Mouse (Mus musculus) stomach, embryonic 16.5 days (tissue): Measurements from ENCODE around the gene Cfap97d1. TPM values are rescaled to one million over a fixed set of nuclear protein-coding genes. Genes with fewer than 3 reads are reported as not detected.

Experiments
- ATAC-seq: fragments of 200-750 bp; cut with Nextera tagmentation; 2 replicates; pipeline ENCODE4 v1.8.0; 2017; ENCODE audit warnings: moderate number of reproducible peaks, moderate TSS enrichment; ENCODE audit not compliant: insufficient read depth, low FRiP score
- H3K27ac ChIP-seq: fragments of 300-500 bp; sonication (generic); 2 replicates; pipeline ENCODE4 v1.5.1; 2014; ENCODE audit warnings: low read length
- H3K27me3 ChIP-seq: fragments of 300-500 bp; sonication (generic); 2 replicates; pipeline ENCODE4 v1.6.1; 2014; ENCODE audit warnings: low read length, control low read depth, mixed read lengths; ENCODE audit not compliant: control insufficient read depth, insufficient read depth
- H3K36me3 ChIP-seq: fragments of 300-500 bp; sonication (generic); 2 replicates; pipeline ENCODE4 v1.6.1; 2014; ENCODE audit warnings: low read length; ENCODE audit not compliant: control insufficient read depth, insufficient read depth
- H3K4me1 ChIP-seq: fragments of 300-500 bp; sonication (generic); 2 replicates; pipeline ENCODE4 v1.6.1; 2014; ENCODE audit warnings: low read length, control low read depth, mixed read lengths; ENCODE audit not compliant: control insufficient read depth, insufficient read depth
- H3K4me2 ChIP-seq: fragments of 300-500 bp; sonication (generic); 2 replicates; pipeline ENCODE4 v1.6.1; 2014; ENCODE audit warnings: low read depth, low read length, mixed read lengths
- H3K4me3 ChIP-seq: fragments of 300-500 bp; sonication (generic); replicated peaks from 2 replicates; pipeline ENCODE4 v1.5.1; 2014; ENCODE audit warnings: mild to moderate bottlenecking, low read length
- H3K9ac ChIP-seq: fragments of 300-500 bp; sonication (generic); 2 replicates; pipeline ENCODE4 v1.6.1; 2014; ENCODE audit warnings: low read length
- H3K9me3 ChIP-seq: fragments of 300-500 bp; sonication (generic); replicated peaks from 2 replicates; pipeline ENCODE4 v1.6.1; 2016; ENCODE audit warnings: low read length, control low read depth; ENCODE audit not compliant: control insufficient read depth
- WGBS: fragments of 180-500 bp; shearing (Covaris S2); extraction: QIAGEN DNeasy Blood & Tissue Kit; methylation state at CpG from one replicate; pipeline ENCODE4 v1.1.7; 2014; 5-methylcytosine and 5-hydroxymethylcytosine counted together
- polyA plus RNA-seq: library from polyadenylated mRNA; unstranded; fragments of >200 nt; fragmentation: Nextera tagmentation; extraction: Ambion mirVana; gene quantifications from 2 replicates; pipeline ENCODE4 v1.2.1, GENCODE M21; 2015

The Cfap97d1 gene
- polyA plus RNA-seq: not detected in 2 replicates

DNA sequence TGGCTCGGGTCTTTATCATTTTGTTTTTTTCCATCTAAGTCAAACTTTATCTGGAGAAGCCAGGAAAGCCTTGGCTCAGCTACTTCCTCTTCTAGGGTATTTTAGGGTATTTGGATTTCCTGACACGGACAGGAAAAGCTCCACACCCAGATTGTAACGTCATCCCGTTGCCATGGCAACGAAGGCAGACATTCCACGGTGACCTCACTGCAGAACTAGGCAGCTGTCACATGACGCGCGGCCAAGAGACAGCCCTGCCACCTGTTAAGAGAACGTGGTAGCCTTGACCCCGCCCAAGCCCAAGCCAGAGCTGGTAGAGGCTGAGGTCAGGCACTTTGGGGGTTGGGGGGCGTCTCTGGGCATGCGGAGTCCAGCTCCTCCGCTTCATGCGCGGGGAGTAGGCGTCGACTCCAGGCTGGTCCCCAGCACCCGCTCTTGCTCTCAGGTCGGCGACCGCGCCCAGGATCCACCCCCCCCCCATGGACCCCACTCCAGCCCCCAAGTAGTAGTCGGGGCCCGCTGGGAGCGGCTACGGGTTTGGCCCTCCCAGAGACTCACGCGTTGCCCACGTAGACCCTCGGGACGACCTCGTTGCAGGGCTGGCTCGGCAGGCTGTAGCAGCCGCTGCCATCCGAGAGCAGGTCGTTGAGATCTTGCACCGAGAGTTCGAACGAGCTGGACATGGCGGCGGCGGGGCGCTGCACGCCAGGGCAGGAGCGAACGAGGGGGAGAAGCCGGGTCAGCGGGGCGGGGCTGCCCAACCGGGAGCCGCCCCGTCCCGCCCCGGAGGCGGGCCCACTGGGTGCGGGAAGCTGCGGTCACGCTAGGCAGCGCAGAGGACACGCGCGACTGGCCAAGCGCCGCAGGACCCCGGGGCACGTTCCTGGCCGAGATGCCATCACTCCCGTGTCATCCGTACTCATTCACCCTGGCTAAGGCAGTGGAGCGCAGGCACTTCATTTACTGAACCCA is at the start of gene Cfap97d1:
Gene Cfap97d1 (plus strand): TSS at position 226 of the 972 bp plus-strand sequence.
- ATAC-seq: peak; percentile 85
- peak within 1 kb of the TSS; percentile 82 for H3K9ac ChIP-seq
- H3K27ac ChIP-seq: peak within 1 kb of the TSS; percentile 86
- H3K36me3 ChIP-seq: no peaks in the 10 kb centered on the region
- H3K4me3 ChIP-seq: peak within 1 kb of the TSS; percentile 71
- H3K9me3 ChIP-seq: no peaks in the 10 kb centered on the region
- H3K4me2 ChIP-seq: peak within 1 kb of the TSS; percentile 97
- no peaks in the 10 kb centered on the region for H3K27me3 ChIP-seq
- under 1% methylated on average over 71 of the region's 71 CpGs for WGBS
- peaks cover 16% of the 10 kb centered on the region for H3K4me1 ChIP-seq

DNA sequence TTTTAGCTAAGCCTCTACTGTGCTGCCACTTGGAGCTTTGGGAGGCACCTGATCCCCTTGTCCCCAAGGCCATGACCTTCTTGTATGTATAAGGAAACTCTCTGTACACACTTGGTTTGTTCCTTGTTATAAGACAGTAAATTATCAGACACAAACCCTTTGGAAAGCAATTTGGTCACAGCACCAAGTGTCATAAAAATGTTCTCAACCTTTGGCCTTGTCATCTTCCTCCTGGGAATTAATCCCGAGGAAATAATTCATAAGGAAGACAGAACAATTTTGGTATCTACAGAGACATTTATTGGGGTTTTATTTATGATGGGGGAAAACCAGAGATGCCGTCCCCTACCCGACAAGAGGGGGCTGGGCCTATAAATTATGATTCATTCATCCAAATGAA is 48.3 kb upstream of the Cfap97d1 start:
- Histone ChIP-seq H3K36me3 (no peaks in the 10 kb centered on the region), H3K27ac (no peak overlapping the region), H3K27me3 (0 out of 2 replicates have a peak, but pooled peaks cover 4% of the 10 kb centered on the region), H3K9ac (no peak overlapping the region), H3K4me3 (no peak overlapping the region), H3K9me3 (no peaks in the 10 kb centered on the region), H3K4me2 (no peak overlapping the region), H3K4me1 (peaks cover 4% of the 10 kb centered on the region)
- no peak for ATAC-seq
- WGBS: 81% methylated on average over 3 of the region's 3 CpGs

DNA sequence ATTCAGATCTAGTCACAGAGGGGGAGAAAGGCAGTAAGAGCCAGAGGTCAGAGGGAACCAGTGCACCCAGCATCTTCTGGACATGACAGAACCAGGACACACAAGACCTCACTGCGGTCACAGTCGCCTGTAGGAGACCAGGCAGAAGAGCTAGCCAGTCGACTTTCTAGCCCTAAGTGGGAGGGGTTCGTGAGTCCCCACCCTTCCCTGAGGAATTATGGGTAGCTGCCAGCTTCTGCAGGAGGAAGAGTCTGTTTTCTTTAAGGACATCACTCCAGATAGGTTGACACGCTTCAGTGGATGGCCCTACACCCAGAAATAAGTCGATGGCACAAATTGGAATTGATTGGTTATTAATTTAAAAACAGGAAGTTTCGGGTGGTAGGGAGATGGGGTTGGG is 47.7 kb upstream of the Cfap97d1 start:
- Histone ChIP-seq H3K27ac (no peak overlapping the region), H3K9me3 (no peaks in the 10 kb centered on the region), H3K4me1 (peaks cover 4% of the 10 kb centered on the region), H3K27me3 (0 out of 2 replicates have a peak, but pooled peaks cover 4% of the 10 kb centered on the region), H3K4me3 (no peak overlapping the region), H3K4me2 (peak overlapping the region; percentile 81; the same call in 1 of the 2 replicates), H3K36me3 (no peaks in the 10 kb centered on the region), H3K9ac (no peak overlapping the region)
- WGBS: 41% methylated on average over 7 of the region's 7 CpGs
- ATAC-seq: no peak

DNA sequence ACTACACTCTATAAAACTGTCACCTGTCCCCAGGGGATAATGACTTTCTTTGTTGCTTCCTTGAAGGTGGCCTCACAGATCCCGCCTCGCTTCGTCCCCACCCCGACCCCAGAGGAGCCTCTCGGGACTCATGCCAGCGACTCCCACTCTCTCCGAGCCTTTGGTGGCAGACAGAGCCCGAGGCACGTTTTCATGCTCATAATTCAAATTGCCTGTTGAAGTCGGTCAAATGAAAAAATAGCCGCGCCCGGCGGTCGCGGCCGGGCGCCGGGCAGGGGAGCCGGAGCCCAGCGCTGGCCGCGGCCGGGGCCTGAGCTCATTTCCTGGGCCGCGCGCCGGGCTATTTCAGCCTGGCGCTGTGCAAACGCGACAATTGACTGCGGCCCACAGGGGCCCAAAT is 47.0 kb upstream of the Cfap97d1 start:
- H3K9me3 ChIP-seq: no peaks in the 10 kb centered on the region

DNA sequence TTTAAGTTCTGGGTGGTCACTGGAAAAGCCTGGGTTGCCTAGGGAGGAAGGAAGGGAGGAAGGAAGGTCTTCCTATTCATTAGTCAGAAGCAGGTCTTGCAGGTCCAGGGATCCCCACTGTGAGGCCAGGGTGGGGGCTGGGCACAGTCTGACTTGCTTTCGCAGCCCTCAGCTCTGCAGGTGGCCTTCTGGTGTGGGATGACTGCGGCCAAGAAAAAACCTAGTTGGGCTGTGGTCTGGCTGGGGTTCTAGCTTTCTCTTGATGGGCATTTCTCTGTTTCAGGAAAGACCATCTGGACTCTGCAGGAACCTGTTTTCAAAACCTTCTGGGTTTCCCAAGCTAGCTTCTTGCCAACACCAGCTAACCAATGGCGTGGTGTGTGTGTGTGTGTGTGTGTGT is 41.0 kb upstream of the Cfap97d1 start:
- WGBS: 40% methylated on average over 3 of the region's 3 CpGs
- no peak for ATAC-seq
- H3K27me3 ChIP-seq: 0 out of 2 replicates have a peak, but pooled peaks cover 2% of the 10 kb centered on the region
- no peak overlapping the region for H3K4me2 ChIP-seq
- no peak overlapping the region for H3K9ac ChIP-seq
- no peaks in the 10 kb centered on the region for H3K36me3 ChIP-seq
- no peaks in the 10 kb centered on the region for H3K4me1 ChIP-seq
- no peak overlapping the region for H3K4me3 ChIP-seq
- no peak overlapping the region for H3K27ac ChIP-seq
- H3K9me3 ChIP-seq: no peaks in the 10 kb centered on the region

More for the DNA sequence above, 47.0 kb upstream of the Cfap97d1 start:
- peak overlapping the region; percentile 46 for H3K4me3 ChIP-seq
- H3K27ac ChIP-seq: no peak overlapping the region
- H3K4me1 ChIP-seq: peaks cover 4% of the 10 kb centered on the region
- H3K27me3 ChIP-seq: 0 out of 2 replicates have a peak, but pooled peaks cover 4% of the 10 kb centered on the region
- H3K4me2 ChIP-seq: peak overlapping the region; percentile 81
- H3K36me3 ChIP-seq: no peaks in the 10 kb centered on the region
- WGBS: under 1% methylated on average over 32 of the region's 32 CpGs
- peak overlapping the region; percentile 76 for H3K9ac ChIP-seq
- ATAC-seq: no peak

DNA sequence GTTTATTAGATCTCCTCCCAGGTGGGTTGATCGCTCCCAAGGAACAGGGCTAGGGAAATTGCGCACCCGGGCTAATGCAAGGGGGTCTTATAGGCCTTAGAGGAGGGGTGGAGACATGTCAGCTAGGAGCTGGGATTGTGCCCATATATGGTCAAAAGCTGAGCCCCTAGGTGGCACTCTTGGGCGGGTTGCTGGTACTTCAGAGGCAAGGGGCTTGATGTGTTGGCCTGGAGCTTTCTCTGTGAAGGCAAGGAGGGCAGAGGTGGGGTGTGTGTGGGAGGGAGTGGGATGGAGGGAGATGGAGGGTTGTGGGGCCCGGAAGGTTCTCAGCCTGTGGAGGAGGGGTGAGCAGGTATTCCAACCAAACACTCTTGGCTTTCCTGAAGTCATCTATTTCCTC is 37.6 kb upstream of the Cfap97d1 start:
- WGBS: 31% methylated on average over 5 of the region's 5 CpGs
- H3K4me1 ChIP-seq: no peaks in the 10 kb centered on the region
- peak; percentile 40; the same call in 1 of the 2 replicates for ATAC-seq
- H3K9ac ChIP-seq: no peak overlapping the region
- H3K9me3 ChIP-seq: no peaks in the 10 kb centered on the region
- H3K4me3 ChIP-seq: no peak overlapping the region
- H3K4me2 ChIP-seq: no peak overlapping the region
- no peak overlapping the region for H3K27ac ChIP-seq
- H3K36me3 ChIP-seq: no peaks in the 10 kb centered on the region
- H3K27me3 ChIP-seq: no peaks in the 10 kb centered on the region

DNA sequence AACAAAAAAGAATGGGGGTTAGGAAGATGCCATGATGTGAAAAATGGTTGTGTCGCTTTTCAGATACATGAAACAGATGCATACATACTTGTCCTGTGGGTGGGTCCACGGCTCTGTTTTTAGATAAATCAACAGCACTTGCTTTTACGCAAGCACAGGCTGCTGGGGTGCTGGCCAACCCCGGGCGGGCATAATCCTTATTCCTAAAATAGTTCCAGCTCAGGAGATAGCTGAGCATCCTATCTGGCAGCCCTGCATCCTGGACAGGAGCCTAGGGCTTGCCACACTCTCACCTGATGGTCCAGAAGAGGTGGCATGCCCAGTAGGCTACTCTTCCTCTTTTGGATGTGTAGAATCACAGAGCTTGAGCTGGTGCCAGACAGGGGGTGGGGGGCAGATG is 34.1 kb upstream of the Cfap97d1 start:
- Histone ChIP-seq H3K36me3 (no peaks in the 10 kb centered on the region), H3K27me3 (no peaks in the 10 kb centered on the region), H3K4me1 (peaks cover 16% of the 10 kb centered on the region), H3K9ac (no peak overlapping the region), H3K27ac (no peak overlapping the region), H3K4me2 (no peak overlapping the region), H3K9me3 (no peaks in the 10 kb centered on the region), H3K4me3 (no peak overlapping the region)
- no peak for ATAC-seq
- WGBS: 76% methylated on average over 5 of the region's 5 CpGs

DNA sequence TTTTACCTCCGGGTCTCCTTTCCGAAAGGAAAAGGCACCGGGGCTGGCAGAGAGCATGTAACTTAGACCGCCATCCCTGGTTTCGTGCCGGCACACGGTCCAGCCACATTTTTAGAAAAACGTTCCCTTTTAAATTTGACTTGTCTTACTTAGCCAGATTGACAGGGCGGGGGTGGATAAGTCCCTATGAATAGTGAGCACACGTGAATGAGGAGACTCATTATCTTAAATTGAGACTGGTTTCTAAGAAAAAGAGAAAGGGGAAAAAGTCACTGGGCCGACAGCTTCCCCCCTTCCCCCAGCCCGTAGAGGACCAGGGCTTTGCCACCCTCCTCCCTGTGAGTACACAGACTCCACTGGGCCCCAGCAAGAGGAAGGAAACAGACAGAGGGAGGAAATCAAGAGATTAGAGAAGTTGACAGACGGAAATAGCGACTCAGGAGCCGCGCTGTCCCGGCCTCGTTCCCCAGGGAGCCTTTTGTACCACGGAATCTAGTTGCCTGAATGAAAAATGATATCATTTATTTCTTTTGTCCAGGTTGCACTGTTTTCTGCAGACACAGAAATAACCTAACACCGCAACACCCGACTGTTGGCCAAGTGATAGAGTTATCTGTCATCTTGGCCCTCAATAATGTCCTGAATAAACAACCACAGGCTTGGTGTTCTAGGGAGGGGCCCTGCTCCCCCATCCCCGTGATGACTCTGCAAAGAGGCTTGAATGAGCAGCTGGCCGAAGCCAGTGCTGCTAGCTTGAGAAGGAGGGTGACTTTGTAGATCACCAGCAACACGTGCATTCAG is 31.3 kb upstream of the Cfap97d1 start:
- no peak overlapping the region for H3K4me3 ChIP-seq
- H3K27ac ChIP-seq: peak overlapping the region; percentile 44
- H3K9ac ChIP-seq: no peak overlapping the region
- H3K27me3 ChIP-seq: no peaks in the 10 kb centered on the region; the same call in 1 of the 2 replicates
- no peaks in the 10 kb centered on the region for H3K9me3 ChIP-seq
- no peaks in the 10 kb centered on the region for H3K36me3 ChIP-seq
- peaks cover 16% of the 10 kb centered on the region for H3K4me1 ChIP-seq
- WGBS: 19% methylated on average over 24 of the region's 24 CpGs
- ATAC-seq: peak; percentile 71; the same call in 1 of the 2 replicates
- H3K4me2 ChIP-seq: peak overlapping the region; percentile 40
